Mouse (Mus musculus) bone marrow, adult 2 months (tissue): ENCODE data around the gene Angpt4. TPM values are rescaled to one million over a fixed set of nuclear protein-coding genes. Genes with fewer than 3 reads are reported as not detected.
A peak's percentile ranks its signal among the peaks of the same experiment; 100 is the strongest.

ENCODE experiments used
- H3K27ac ChIP-seq: fragments of 200-500 bp; 2 replicates; pipeline ENCODE4 v1.5.1; 2012; ENCODE audit warnings: low read depth, mild to moderate bottlenecking, control low read depth, inconsistent platforms, low read length; ENCODE audit not compliant: control insufficient read depth, poor library complexity, insufficient read depth
- H3K4me1 ChIP-seq: fragments of 200-500 bp; 2 replicates; pipeline ENCODE4 v1.6.1; 2011; ENCODE audit warnings: low read length; ENCODE audit not compliant: control insufficient read depth, insufficient read depth
- H3K4me3 ChIP-seq: fragments of 200-500 bp; replicated peaks from 2 replicates; pipeline ENCODE3; 2011; ENCODE audit warnings: mild to moderate bottlenecking, low read depth, low read length, control low read depth; ENCODE audit not compliant: control insufficient read depth
- CTCF ChIP-seq: fragments of 200-500 bp; IDR thresholded peaks from 2 replicates; pipeline ENCODE4 v1.5.1; 2011; ENCODE audit warnings: low read length, control low read depth; ENCODE audit not compliant: control insufficient read depth, insufficient read depth
- POLR2A ChIP-seq: fragments of 200-500 bp; IDR thresholded peaks from 2 replicates; pipeline ENCODE4 v1.6.1; 2011; ENCODE audit warnings: low read depth, mild to moderate bottlenecking, control low read depth, low read length, borderline replicate concordance; ENCODE audit not compliant: control insufficient read depth
- WGBS: fragments of 180-500 bp; shearing (Covaris S2); methylation state at CpG from one replicate; pipeline ENCODE4 v1.1.7; 2018; 5-methylcytosine and 5-hydroxymethylcytosine counted together
- polyA plus RNA-seq: library from polyadenylated mRNA; stranded (reverse); fragments of >200 nt; gene quantifications from 2 replicates; pipeline ENCODE4 v1.2.4, GENCODE M21; 2011; ENCODE audit warnings: low replicate concordance; ENCODE audit not compliant: missing spikeins, insufficient read depth, insufficient read length

Gene Angpt4
- polyA plus RNA-seq = 1.5 and 2.1 TPM in 2 replicates

- WGBS = 63% methylated on average over 13 of the region's 13 CpGs
- peaks cover 2% of the 10 kb centered on the region; the same call in 1 of the 2 replicates for H3K4me1 ChIP-seq
- H3K4me3 ChIP-seq = no peak within 1 kb of the TSS
- H3K27ac ChIP-seq = no peak within 1 kb of the TSS
- TF ChIP-seq POLR2A = peak; percentile 4; the same call in 1 of the 2 replicates
- TF ChIP-seq CTCF = no peak
Observed at GRCm38 (mm10) chr2:151910919-151911500, at the start of gene Angpt4. Gene Angpt4 (plus strand): TSS chr2:151911210.

- no peak for TF ChIP-seq POLR2A
- TF ChIP-seq CTCF = no peak
- Histone ChIP-seq H3K4me1 (no peaks in the 10 kb centered on the region), H3K27ac (no peak overlapping the region), H3K4me3 (no peak overlapping the region)
- WGBS = 43% methylated on average over 5 of the region's 5 CpGs
Observed at GRCm38 (mm10) chr2:151862257-151862810, 48.7 kb upstream of the Angpt4 start.

GRCm38 (mm10) chr2:151864941-151865340 lies 46.1 kb upstream of the Angpt4 start:
- TF ChIP-seq POLR2A = no peak
- TF ChIP-seq CTCF = no peak
- Histone ChIP-seq H3K4me3 (no peak overlapping the region), H3K27ac (no peak overlapping the region), H3K4me1 (no peaks in the 10 kb centered on the region)
- WGBS = 75% methylated on average over 6 of the region's 6 CpGs

- Histone ChIP-seq H3K27ac (no peak overlapping the region), H3K4me1 (no peaks in the 10 kb centered on the region), H3K4me3 (no peak overlapping the region)
- 30% methylated on average over 4 of the region's 4 CpGs for WGBS
- peak; percentile 46 for TF ChIP-seq CTCF
- no peak for TF ChIP-seq POLR2A
Observed at GRCm38 (mm10) chr2:151866487-151866886, 44.5 kb upstream of the Angpt4 start.

- Histone ChIP-seq H3K27ac (no peak overlapping the region), H3K4me3 (no peak overlapping the region), H3K4me1 (no peaks in the 10 kb centered on the region)
- 77% methylated on average over 8 of the region's 8 CpGs for WGBS
- TF ChIP-seq POLR2A (no peak), CTCF (no peak)
Observed at GRCm38 (mm10) chr2:151868196-151868595, 42.8 kb upstream of the Angpt4 start.

- H3K4me3 ChIP-seq = no peak overlapping the region
- no peak overlapping the region for H3K27ac ChIP-seq
- no peaks in the 10 kb centered on the region for H3K4me1 ChIP-seq
- no peak for TF ChIP-seq CTCF
- no peak for TF ChIP-seq POLR2A
Observed at GRCm38 (mm10) chr2:151874551-151874950, 36.5 kb upstream of the Angpt4 start.

GRCm38 (mm10) chr2:151876012-151876485 lies 35.0 kb upstream of the Angpt4 start:
- TF ChIP-seq POLR2A (no peak), CTCF (peak; percentile 88)
- no peaks in the 10 kb centered on the region for H3K4me1 ChIP-seq
- no peak overlapping the region for H3K27ac ChIP-seq
- H3K4me3 ChIP-seq = no peak overlapping the region
- 12% methylated on average over 8 of the region's 8 CpGs for WGBS

GRCm38 (mm10) chr2:151878645-151879044 lies 32.4 kb upstream of the Angpt4 start:
- WGBS = 73% methylated on average over 3 of the region's 3 CpGs
- TF ChIP-seq POLR2A (no peak), CTCF (no peak)
- no peak overlapping the region for H3K27ac ChIP-seq
- H3K4me1 ChIP-seq = no peaks in the 10 kb centered on the region
- no peak overlapping the region for H3K4me3 ChIP-seq

- TF ChIP-seq CTCF (no peak), POLR2A (no peak)
- WGBS = 46% methylated on average over 2 of the region's 2 CpGs
- H3K27ac ChIP-seq = no peak overlapping the region
- no peak overlapping the region for H3K4me3 ChIP-seq
- no peaks in the 10 kb centered on the region for H3K4me1 ChIP-seq
Observed at GRCm38 (mm10) chr2:151879760-151880159, 31.2 kb upstream of the Angpt4 start.
